Mouse (Mus musculus) spleen, adult 2 months (tissue): Measurements from ENCODE around the gene Asic2. TPM values are rescaled to one million over a fixed set of nuclear protein-coding genes. Genes with fewer than 3 reads are reported as not detected.

Source experiments
- DNase-seq, 2 experiments: peaks; one replicate each; pipeline versions ENCODE4 v3.0.0 to v3.0.0-alpha.2; 2012 to 2021; ENCODE audit warnings: low spot score in 2 of 2, low read depth in 1 of 2
- H3K27ac ChIP-seq: fragments of 200-500 bp; 2 replicates; pipeline ENCODE4 v1.5.1; 2012; ENCODE audit warnings: low read length, inconsistent platforms; ENCODE audit not compliant: insufficient read depth
- H3K27me3 ChIP-seq: fragments of 200-500 bp; 2 replicates; pipeline ENCODE4 v1.6.1; 2012; ENCODE audit warnings: mild to moderate bottlenecking, moderate library complexity, low read length, inconsistent platforms; ENCODE audit not compliant: control insufficient read depth, insufficient read depth
- H3K36me3 ChIP-seq: fragments of 200-500 bp; 2 replicates; pipeline ENCODE4 v1.6.1; 2012; ENCODE audit warnings: mild to moderate bottlenecking, low read length, inconsistent platforms; ENCODE audit not compliant: control insufficient read depth, insufficient read depth
- H3K4me1 ChIP-seq: fragments of 200-500 bp; 2 replicates; pipeline ENCODE4 v1.6.1; 2011; ENCODE audit warnings: inconsistent platforms; ENCODE audit not compliant: control insufficient read depth, insufficient read depth, insufficient read length
- H3K4me3 ChIP-seq: fragments of 200-500 bp; 2 replicates; pipeline ENCODE4 v1.5.1; 2011; ENCODE audit warnings: mild to moderate bottlenecking, inconsistent platforms; ENCODE audit not compliant: insufficient read depth, insufficient read length; ENCODE audit errors: extremely low read depth
- CTCF ChIP-seq: fragments of 200-500 bp; IDR thresholded peaks from 2 replicates; pipeline ENCODE4 v1.5.1; 2011; ENCODE audit warnings: mild to moderate bottlenecking, inconsistent platforms; ENCODE audit not compliant: insufficient read depth, insufficient read length, insufficient replicate concordance; ENCODE audit errors: extremely low read depth
- POLR2A ChIP-seq: fragments of 200-500 bp; IDR thresholded peaks from 2 replicates; pipeline ENCODE4 v1.6.1; 2011; ENCODE audit warnings: low read depth, low read length, inconsistent platforms
- WGBS: fragments of 180-500 bp; shearing (Covaris S2); methylation state at CpG from one replicate; pipeline ENCODE4 v1.1.7; 2018; 5-methylcytosine and 5-hydroxymethylcytosine counted together
- polyA plus RNA-seq: library from polyadenylated mRNA; depleted of rRNA; stranded (reverse); fragments of >200 nt; gene quantifications from 2 replicates; pipeline ENCODE4 v1.2.3, GENCODE M21; 2012

The Asic2 gene
- polyA plus RNA-seq, 1 experiment: 0.46 TPM

- Histone ChIP-seq H3K4me3 (no peak overlapping the region), H3K27ac (no peak overlapping the region), H3K36me3 (no peaks in the 10 kb centered on the region), H3K27me3 (no peaks in the 10 kb centered on the region), H3K4me1 (no peaks in the 10 kb centered on the region)
- 66% methylated on average over 2 of the region's 2 CpGs for WGBS
- no peak for TF ChIP-seq POLR2A
- no peak for TF ChIP-seq CTCF
- DNase-seq: no peak
Measured at GRCm38 (mm10) chr11:81331977-81332376, 636.3 kb downstream of the Asic2 start.

GRCm38 (mm10) chr11:81330982-81331381 lies 637.3 kb downstream of the Asic2 start:
- 88% methylated on average over 3 of the region's 3 CpGs for WGBS
- Histone ChIP-seq H3K36me3 (no peaks in the 10 kb centered on the region), H3K27ac (no peak overlapping the region), H3K4me1 (no peaks in the 10 kb centered on the region), H3K4me3 (no peak overlapping the region), H3K27me3 (no peaks in the 10 kb centered on the region)
- no peak for DNase-seq
- TF ChIP-seq CTCF (no peak), POLR2A (no peak)

- DNase-seq: no peak
- no peak overlapping the region for H3K4me3 ChIP-seq
- no peak overlapping the region for H3K27ac ChIP-seq
- TF ChIP-seq CTCF (no peak), POLR2A (no peak)
- 83% methylated on average over 5 of the region's 5 CpGs for WGBS
- H3K4me1 ChIP-seq: no peaks in the 10 kb centered on the region
- H3K27me3 ChIP-seq: no peaks in the 10 kb centered on the region
- no peaks in the 10 kb centered on the region for H3K36me3 ChIP-seq
Measured at GRCm38 (mm10) chr11:81328088-81328487, 640.2 kb downstream of the Asic2 start.

- TF ChIP-seq POLR2A (no peak), CTCF (no peak)
- H3K27ac ChIP-seq: no peak overlapping the region
- no peak for DNase-seq
- H3K4me1 ChIP-seq: no peaks in the 10 kb centered on the region
- H3K27me3 ChIP-seq: no peaks in the 10 kb centered on the region
- H3K4me3 ChIP-seq: no peak overlapping the region
- no peaks in the 10 kb centered on the region for H3K36me3 ChIP-seq
- WGBS: 70% methylated on average over 4 of the region's 4 CpGs
Measured at GRCm38 (mm10) chr11:81323146-81323545, 645.1 kb downstream of the Asic2 start.

- no peak for TF ChIP-seq POLR2A
- no peaks in the 10 kb centered on the region for H3K36me3 ChIP-seq
- DNase-seq: no peak
- no peak overlapping the region for H3K4me3 ChIP-seq
- no peaks in the 10 kb centered on the region for H3K4me1 ChIP-seq
- 89% methylated on average over 8 of the region's 8 CpGs for WGBS
- no peaks in the 10 kb centered on the region for H3K27me3 ChIP-seq
- H3K27ac ChIP-seq: no peak overlapping the region
Measured at GRCm38 (mm10) chr11:81322466-81322865, 645.8 kb downstream of the Asic2 start.

GRCm38 (mm10) chr11:81290041-81290440 lies 678.2 kb downstream of the Asic2 start:
- 7% methylated on average over 3 of the region's 3 CpGs for WGBS
- H3K36me3 ChIP-seq: no peaks in the 10 kb centered on the region
- TF ChIP-seq POLR2A: no peak
- TF ChIP-seq CTCF: no peak
- H3K4me3 ChIP-seq: no peak overlapping the region
- H3K4me1 ChIP-seq: no peaks in the 10 kb centered on the region
- no peaks in the 10 kb centered on the region for H3K27me3 ChIP-seq
- H3K27ac ChIP-seq: no peak overlapping the region
- no peak for DNase-seq

GRCm38 (mm10) chr11:81283185-81283584 lies 685.1 kb downstream of the Asic2 start:
- no peak for TF ChIP-seq POLR2A
- TF ChIP-seq CTCF: no peak
- Histone ChIP-seq H3K27me3 (no peaks in the 10 kb centered on the region), H3K27ac (no peak overlapping the region), H3K4me1 (no peaks in the 10 kb centered on the region), H3K36me3 (no peaks in the 10 kb centered on the region), H3K4me3 (no peak overlapping the region)
- WGBS: 63% methylated on average over 6 of the region's 6 CpGs
- DNase-seq: no peak

- no peak overlapping the region for H3K4me3 ChIP-seq
- H3K4me1 ChIP-seq: no peaks in the 10 kb centered on the region
- no peak overlapping the region for H3K27ac ChIP-seq
- TF ChIP-seq CTCF: no peak
- no peak for TF ChIP-seq POLR2A
- no peaks in the 10 kb centered on the region for H3K36me3 ChIP-seq
- 22% methylated on average over 2 of the region's 2 CpGs for WGBS
- no peaks in the 10 kb centered on the region for H3K27me3 ChIP-seq
- DNase-seq: no peak
Measured at GRCm38 (mm10) chr11:81280070-81280469, 688.2 kb downstream of the Asic2 start.
